Mouse (Mus musculus) cerebellum, adult 11-12 months (tissue): ENCODE measurements around the gene Ccp110.
A peak's percentile ranks its signal among the peaks of the same experiment; 100 is the strongest.

Source experiments
- DNase-seq: peaks from one replicate; pipeline ENCODE4 v3.0.0; 2022

Ccp110 gene

GRCm38 (mm10) chr7:118728846-118729587, 16.7 kb downstream of the Ccp110 start:
- DNase-seq = no peak

- no peak for DNase-seq
Observed at GRCm38 (mm10) chr7:118731781-118732180, 19.4 kb downstream of the Ccp110 start.

GRCm38 (mm10) chr7:118733225-118733624, 20.9 kb downstream of the Ccp110 start:
- no peak for DNase-seq

- no peak for DNase-seq
Observed at GRCm38 (mm10) chr7:118738730-118739129, 26.4 kb downstream of the Ccp110 start.

GRCm38 (mm10) chr7:118739975-118740531, 27.7 kb downstream of the Ccp110 start, which contains the start of gene Vps35l:
TSS of gene Vps35l (plus strand) at chr7:118740226.
- peak; percentile 87 for DNase-seq

GRCm38 (mm10) chr7:118740532-118741338, 28.4 kb downstream of the Ccp110 start:
- peak; percentile 95 for DNase-seq

- no peak for DNase-seq
Observed at GRCm38 (mm10) chr7:118742278-118742677, 29.9 kb downstream of the Ccp110 start.

GRCm38 (mm10) chr7:118744766-118745165, 32.4 kb downstream of the Ccp110 start:
- DNase-seq = no peak

- no peak for DNase-seq
Observed at GRCm38 (mm10) chr7:118747891-118748672, 35.7 kb downstream of the Ccp110 start.

GRCm38 (mm10) chr7:118749706-118750105, 37.4 kb downstream of the Ccp110 start:
- DNase-seq = no peak

- DNase-seq = no peak
Observed at GRCm38 (mm10) chr7:118751625-118752024, 39.3 kb downstream of the Ccp110 start.

- no peak for DNase-seq
Observed at GRCm38 (mm10) chr7:118755756-118756155, 43.4 kb downstream of the Ccp110 start.

GRCm38 (mm10) chr7:118756490-118757265, 44.3 kb downstream of the Ccp110 start:
- no peak for DNase-seq

GRCm38 (mm10) chr7:118758369-118758768, 46.0 kb downstream of the Ccp110 start:
- DNase-seq = no peak

GRCm38 (mm10) chr7:118759372-118759771, 47.0 kb downstream of the Ccp110 start:
- no peak for DNase-seq

- DNase-seq = no peak
Observed at GRCm38 (mm10) chr7:118763939-118764338, 51.6 kb downstream of the Ccp110 start.

- DNase-seq = no peak
Observed at GRCm38 (mm10) chr7:118764725-118765124, 52.4 kb downstream of the Ccp110 start.

- DNase-seq = peak; percentile 41
Observed at GRCm38 (mm10) chr7:118765604-118766003, 53.3 kb downstream of the Ccp110 start.

- peak; percentile 95 for DNase-seq
Observed at GRCm38 (mm10) chr7:118766119-118766833, 53.9 kb downstream of the Ccp110 start.

- DNase-seq = peak; percentile 56
Observed at GRCm38 (mm10) chr7:118766834-118767224, 54.5 kb downstream of the Ccp110 start.

- DNase-seq = no peak
Observed at GRCm38 (mm10) chr7:118769208-118769607, 56.9 kb downstream of the Ccp110 start.
